19 mouse cellular contexts compared by ENCODE assay signal in genomic region chr3:126541105-126541504, GRCm38 (mm10). TPM values are rescaled to one million over a fixed set of nuclear protein-coding genes. Genes with fewer than 3 reads are reported as not detected.
DNase-seq lines count a peak whose midpoint lies in the region; ATAC-seq lines count a peak whose summit lies in the region.
"Had no signal": no experiment of that assay in that cellular context is flagged by ENCODE, and none has a peak within 500 bp of the region (broad histone marks: within the 10 kb centered on the region; RNA-seq: fewer than 3 reads in every experiment).

No protein-coding gene starts in this region.

- intact Hi-C loops in left cerebral cortex, postnatal 10 days (cut with DNase I), result no loop called here

- H3K9ac ChIP-seq in forebrain, embryonic 14.5 days (ENCODE audit: low read length), result no peak overlapping the region
- no peak overlapping the region for H3K9ac ChIP-seq in forebrain, embryonic 13.5 days
- H3K9ac ChIP-seq: embryonic facial prominence, embryonic 15.5 days; forebrain, embryonic 15.5 days; hindbrain, embryonic 14.5 days; liver, embryonic 15.5 days; neural tube, embryonic 15.5 days had no signal

- no peak for ATAC-seq in forebrain, embryonic 14.5 days
- no peak for ATAC-seq in forebrain, embryonic 13.5 days
- ATAC-seq in granulocyte monocyte progenitor cell, adult 5-6 weeks (replicated peaks; ENCODE audit: poor library complexity, severe bottlenecking), result no peak
- ATAC-seq: forebrain, embryonic 15.5 days; intestine, postnatal 0 days had no signal

- no peak overlapping the region for H3K4me2 ChIP-seq in forebrain, embryonic 14.5 days (ENCODE audit: low read length)
- no peak overlapping the region for H3K4me2 ChIP-seq in forebrain, embryonic 13.5 days
- H3K4me2 ChIP-seq: embryonic facial prominence, embryonic 15.5 days; forebrain, embryonic 15.5 days; hindbrain, embryonic 14.5 days; liver, embryonic 15.5 days; midbrain, embryonic 11.5 days; neural tube, embryonic 15.5 days had no signal

- no peaks in the 10 kb centered on the region for H3K36me3 ChIP-seq in forebrain, embryonic 14.5 days (ENCODE audit: control insufficient read depth, insufficient read depth, low read length)
- no peaks in the 10 kb centered on the region for H3K36me3 ChIP-seq in forebrain, embryonic 13.5 days (ENCODE audit: poor library complexity, severe bottlenecking)
- H3K36me3 ChIP-seq: embryonic facial prominence, embryonic 15.5 days; forebrain, embryonic 15.5 days; liver, embryonic 15.5 days; neural tube, embryonic 15.5 days had no signal

- no peaks in the 10 kb centered on the region for H3K27me3 ChIP-seq in forebrain, embryonic 14.5 days (replicated peaks; ENCODE audit: control insufficient read depth, insufficient read depth, low read length)
- no peaks in the 10 kb centered on the region for H3K27me3 ChIP-seq in forebrain, embryonic 13.5 days
- H3K27me3 ChIP-seq: embryonic facial prominence, embryonic 15.5 days; forebrain, embryonic 15.5 days; liver, embryonic 15.5 days; neural tube, embryonic 15.5 days had no signal

- H3K27ac ChIP-seq in forebrain, embryonic 14.5 days (ENCODE audit: low read depth, low read length), result no peak overlapping the region
- no peak overlapping the region for H3K27ac ChIP-seq in forebrain, embryonic 13.5 days
- H3K27ac ChIP-seq: embryonic facial prominence, embryonic 15.5 days; forebrain, embryonic 15.5 days; hindbrain, embryonic 14.5 days; liver, embryonic 15.5 days; neural tube, embryonic 15.5 days had no signal

- no peaks in the 10 kb centered on the region for H3K9me3 ChIP-seq in forebrain, embryonic 14.5 days (replicated peaks; ENCODE audit: control insufficient read depth, low read length)
- no peaks in the 10 kb centered on the region for H3K9me3 ChIP-seq in forebrain, embryonic 13.5 days (replicated peaks)
- H3K9me3 ChIP-seq: embryonic facial prominence, embryonic 15.5 days; forebrain, embryonic 15.5 days; liver, embryonic 15.5 days; neural tube, embryonic 15.5 days had no signal

- DNase-seq in forebrain, embryonic 14.5 days (ENCODE audit: low spot score), result peak; percentile 23
- DNase-seq in left cerebral cortex, adult 18-20 months (ENCODE audit: low spot score in 2 of 2), result peak; percentile 21 to 35
- DNase-seq in left cerebral cortex, postnatal 10 days (ENCODE audit: extremely low spot score in 1 of 2, low spot score in 2 of 2), result no peak
- DNase-seq in NIH3T3 (ENCODE audit: low read depth), result peak; percentile 74
- peak; percentile 27 for DNase-seq in fibroblast of lung, adult 2 months (ENCODE audit: low read depth)
- DNase-seq: cerebellum, adult 2 months; kidney, postnatal 10 days; lung, postnatal 36 days; spleen, adult 18-20 months; thymus, postnatal 14 days had no signal

- no peaks in the 10 kb centered on the region for H3K4me1 ChIP-seq in forebrain, embryonic 14.5 days (ENCODE audit: control insufficient read depth, insufficient read depth, low read length)
- H3K4me1 ChIP-seq in forebrain, embryonic 13.5 days, result no peaks in the 10 kb centered on the region
- H3K4me1 ChIP-seq: embryonic facial prominence, embryonic 15.5 days; forebrain, embryonic 15.5 days; liver, embryonic 15.5 days; neural tube, embryonic 15.5 days had no signal

- H3K4me3 ChIP-seq in forebrain, embryonic 14.5 days (ENCODE audit: low read depth, low read length), result no peak overlapping the region
- no peak overlapping the region for H3K4me3 ChIP-seq in forebrain, embryonic 13.5 days
- H3K4me3 ChIP-seq: embryonic facial prominence, embryonic 15.5 days; forebrain, embryonic 15.5 days; liver, embryonic 15.5 days; neural tube, embryonic 15.5 days had no signal

- 50% methylated on average over 4 of the region's 4 CpGs for WGBS in forebrain, embryonic 14.5 days
- WGBS in forebrain, embryonic 13.5 days, result 59% methylated on average over 4 of the region's 4 CpGs

RNA-seq across cellular contexts. Expression of gene Camk2d, which starts 55.0 kb away (rescaled TPM):
- 25.5 and 30.3 TPM in 2 replicates for polyA plus RNA-seq in forebrain, embryonic 14.5 days (2014; fragmentation: Nextera tagmentation; extraction: Ambion mirVana)
- polyA plus RNA-seq in forebrain, embryonic 13.5 days (2015; fragmentation: Nextera tagmentation; extraction: Ambion mirVana), result 17.8 and 20.6 TPM in 2 replicates
- total RNA-seq in left cerebral cortex, adult 18-20 months (2021), result 100 to 1,000 TPM; 184 to 189 TPM
- 100 to 1,000 TPM; 180 to 192 TPM for total RNA-seq in left cerebral cortex, postnatal 10 days (2021)
- 11.8 and 14.5 TPM in 2 replicates for total RNA-seq in granulocyte monocyte progenitor cell, adult 5-6 weeks (2014; fragmentation: Nextera tagmentation)
- 8.6 and 14.9 TPM in 2 replicates for total RNA-seq in granulocyte monocyte progenitor cell, adult 5-6 weeks (2017)

Comparison
In these comparisons a context has a peak if more than half of its experiments do, and no peak if none do; other contexts are left out.
1. DNase-seq: peak in forebrain, embryonic 14.5 days (single experiment), left cerebral cortex, adult 18-20 months (2 of 2), NIH3T3 (single experiment) and fibroblast of lung, adult 2 months (single experiment); none in left cerebral cortex, postnatal 10 days (0 of 2).
2. RNA of gene Camk2d, which starts 55.0 kb away (total RNA-seq): 180 to 192 TPM in left cerebral cortex, postnatal 10 days and 184 to 189 TPM in left cerebral cortex, adult 18-20 months; 8.6 to 14.9 TPM in granulocyte monocyte progenitor cell, adult 5-6 weeks; every median in the first group is over 10 times any median in the second.